Mouse (Mus musculus) right cerebral cortex, postnatal 4 days (tissue): Measurements from ENCODE around the gene Cnot1.

Experiments used
- DNase-seq: peaks from one replicate; pipeline ENCODE4 v3.0.0-alpha.2; 2022

The Cnot1 gene

DNA sequence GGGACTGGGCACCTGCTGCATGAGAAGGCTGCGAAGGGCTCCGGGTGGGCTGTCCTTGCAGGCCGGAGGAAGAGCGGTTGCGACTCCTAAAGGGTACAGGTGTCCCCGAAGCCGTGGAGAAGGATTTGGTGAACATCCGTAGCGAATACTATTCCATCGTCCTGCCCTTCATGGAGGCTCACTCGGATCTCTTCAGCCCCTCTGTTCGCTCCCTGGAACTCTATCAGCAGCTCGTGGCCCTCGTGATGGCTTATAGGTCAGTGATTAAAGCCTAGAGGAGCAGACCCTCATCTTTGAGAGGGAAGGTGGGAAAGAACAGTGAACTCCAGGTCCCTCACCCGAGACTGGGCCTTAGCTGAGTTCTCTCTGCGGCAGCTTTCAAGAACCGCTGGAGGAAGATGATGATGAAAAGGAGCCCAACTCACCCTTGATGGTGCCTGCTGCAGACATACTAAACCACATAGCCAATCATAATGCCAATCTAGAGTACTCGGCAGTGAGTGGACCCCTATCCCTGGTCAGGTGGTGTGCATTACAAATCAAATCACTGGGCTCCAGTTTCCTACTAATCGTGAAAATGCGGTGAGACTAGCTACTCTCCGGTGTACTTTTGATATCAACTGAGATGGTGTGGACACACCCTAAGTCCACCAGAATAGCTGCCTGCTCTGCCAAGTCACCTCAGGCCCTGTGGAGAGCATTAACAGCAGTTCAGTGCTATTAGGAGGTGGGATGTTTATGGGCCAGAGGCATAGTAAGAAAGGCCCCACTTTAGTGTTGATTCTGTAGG lies 90.5 kb downstream of the Cnot1 start:
- no peak for DNase-seq

DNA sequence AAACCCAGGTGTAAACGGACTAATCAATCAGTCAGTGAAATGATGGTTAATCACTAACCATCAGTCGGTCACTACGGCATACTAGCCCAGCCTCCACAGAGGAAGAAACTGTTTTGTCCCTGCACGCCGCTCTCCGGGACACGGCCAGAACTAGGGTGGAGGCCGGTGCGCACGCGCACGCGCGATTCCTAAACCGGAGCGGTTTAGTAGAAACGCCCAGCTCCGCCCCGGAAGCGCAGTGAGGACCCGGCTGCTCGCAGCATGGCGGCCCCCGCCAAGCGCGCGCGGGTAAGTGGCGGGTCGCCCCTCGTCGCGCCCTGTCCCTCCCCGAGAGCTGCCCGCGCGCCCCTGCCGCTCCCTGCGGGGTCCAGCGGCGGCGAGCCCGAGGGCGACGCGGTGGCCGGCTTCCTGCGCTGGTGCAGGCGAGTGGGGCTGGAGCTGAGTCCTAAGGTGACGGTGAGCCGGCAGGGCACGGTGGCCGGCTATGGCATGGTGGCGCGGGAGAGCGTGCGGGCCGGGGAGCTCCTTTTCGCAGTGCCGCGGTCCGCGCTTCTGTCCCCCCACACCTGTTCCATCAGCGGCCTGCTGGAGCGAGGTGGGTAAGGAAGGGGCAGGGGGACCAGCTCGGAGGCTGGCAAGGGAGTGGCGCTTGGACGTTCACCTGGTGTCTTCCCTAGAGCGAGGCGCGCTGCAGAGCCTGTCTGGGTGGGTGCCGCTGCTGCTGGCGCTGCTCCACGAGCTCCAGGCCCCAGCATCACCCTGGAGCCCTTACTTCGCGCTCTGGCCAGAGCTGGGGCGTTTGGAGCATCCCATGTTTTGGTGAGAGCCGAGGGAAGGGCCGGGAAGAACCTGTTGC lies 91.4 kb downstream of the Cnot1 start, which contains the start of gene Setd6:
TSS of gene Setd6 (plus strand) at position 206 of the 856 bp plus-strand sequence.
- DNase-seq, result peak; percentile 86

DNA sequence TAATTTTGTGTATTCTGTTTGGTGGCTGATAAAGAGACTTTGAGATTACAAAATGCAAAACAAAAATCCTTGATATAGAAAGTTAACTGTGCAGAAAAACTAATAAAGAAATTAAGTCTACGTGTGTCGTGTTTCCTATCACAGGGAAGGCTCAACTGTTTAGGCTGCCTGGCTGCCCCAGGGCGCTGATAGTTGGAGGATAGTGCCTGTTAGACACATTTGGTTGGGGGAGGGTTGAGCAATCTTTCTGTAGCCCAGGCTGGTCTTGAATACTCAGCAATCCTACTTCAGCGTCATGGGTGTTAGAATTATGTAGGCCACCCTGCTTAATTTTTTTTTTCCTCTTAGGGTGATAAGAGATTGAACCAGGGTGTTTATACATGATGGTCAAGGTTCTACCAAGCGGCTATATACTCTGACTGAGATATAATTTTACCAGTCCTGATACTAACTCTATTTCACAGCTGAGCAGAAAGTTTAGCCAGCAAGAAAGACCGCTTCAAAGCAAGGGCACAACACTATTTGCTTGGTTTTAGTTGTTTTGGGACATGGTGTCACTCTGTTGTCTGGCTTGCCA lies 92.3 kb downstream of the Cnot1 start:
- no peak for DNase-seq

DNA sequence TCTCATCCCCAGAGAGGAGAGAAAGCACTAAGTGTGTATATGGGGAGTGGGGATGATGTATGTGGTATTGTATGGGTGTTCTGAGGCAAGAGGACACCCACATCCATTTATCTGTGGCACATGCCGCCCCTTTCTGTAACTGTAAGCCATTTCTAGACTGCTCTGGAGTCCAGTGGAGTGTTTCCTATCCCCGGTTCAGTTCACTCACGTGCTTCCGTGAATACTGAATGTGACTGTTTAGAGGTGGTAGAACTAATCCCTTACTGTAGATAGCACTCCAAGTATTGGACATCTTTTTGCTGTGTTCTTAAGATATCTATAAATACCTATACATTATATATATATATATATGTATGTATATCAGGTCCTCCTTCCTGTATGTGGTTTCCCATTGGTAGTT lies 92.9 kb downstream of the Cnot1 start:
- no peak for DNase-seq

GRCm38 (mm10) chr8:95713100-95714010 lies 93.9 kb downstream of the Cnot1 start:
- peak; percentile 68 for DNase-seq

GRCm38 (mm10) chr8:95712395-95712794 lies 94.9 kb downstream of the Cnot1 start:
- DNase-seq, result no peak

DNA sequence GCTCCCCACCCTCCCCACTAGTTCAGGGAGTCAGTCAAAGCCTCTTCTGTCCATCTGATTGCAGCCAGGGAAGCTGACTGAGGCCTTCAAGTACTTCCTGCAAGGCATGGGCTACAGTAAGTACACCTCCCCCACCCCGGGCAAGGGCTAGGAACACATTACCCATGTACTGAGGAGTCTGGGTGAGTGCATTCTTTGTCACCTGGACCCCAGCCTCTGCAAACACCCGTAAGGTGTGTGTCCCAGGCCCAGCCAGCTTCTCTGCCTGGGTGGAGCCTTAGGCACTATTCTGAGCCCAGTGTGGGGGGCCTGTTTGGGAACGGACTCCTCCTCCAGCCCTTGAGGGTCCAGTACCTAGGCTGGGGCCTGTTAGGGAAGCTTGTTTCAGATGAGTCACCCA lies 96.2 kb downstream of the Cnot1 start:
- no peak for DNase-seq

- DNase-seq, result no peak
These were observed 97.7 kb downstream of the Cnot1 start for GRCm38 (mm10) chr8:95709579-95709978.

GRCm38 (mm10) chr8:95704538-95704937 lies 102.7 kb downstream of the Cnot1 start:
- no peak for DNase-seq

GRCm38 (mm10) chr8:95703461-95704260 lies 103.6 kb downstream of the Cnot1 start:
- peak; percentile 90 for DNase-seq

GRCm38 (mm10) chr8:95702480-95703446 lies 104.5 kb downstream of the Cnot1 start:
- DNase-seq, result peak; percentile 84

- no peak for DNase-seq
These were observed 105.5 kb downstream of the Cnot1 start for GRCm38 (mm10) chr8:95701809-95702208.

DNA sequence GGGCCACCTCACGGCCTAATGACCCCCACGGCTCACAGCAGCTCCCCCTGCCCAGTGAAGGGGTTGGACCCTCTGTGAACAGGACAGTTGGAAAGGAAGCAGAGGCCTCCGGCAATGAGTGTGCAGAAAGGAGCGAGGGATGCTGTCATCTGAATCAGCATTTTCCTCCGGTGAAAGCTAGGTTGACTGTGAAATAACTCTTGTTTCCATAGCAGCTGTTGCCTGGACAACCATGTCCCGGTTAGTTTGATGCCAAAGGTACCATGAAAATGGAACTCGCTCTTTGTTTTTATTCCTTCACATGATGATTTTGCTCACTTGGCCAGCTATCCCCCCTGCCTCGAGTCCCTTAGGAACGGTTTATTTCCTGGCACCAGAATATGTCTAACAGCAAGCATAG lies 107.0 kb downstream of the Cnot1 start:
- peak; percentile 62 for DNase-seq

GRCm38 (mm10) chr8:95698179-95698578 lies 109.1 kb downstream of the Cnot1 start:
- DNase-seq, result no peak

GRCm38 (mm10) chr8:95697128-95697527 lies 110.1 kb downstream of the Cnot1 start:
- DNase-seq, result peak; percentile 96

GRCm38 (mm10) chr8:95696661-95697060 lies 110.6 kb downstream of the Cnot1 start:
- no peak for DNase-seq

DNA sequence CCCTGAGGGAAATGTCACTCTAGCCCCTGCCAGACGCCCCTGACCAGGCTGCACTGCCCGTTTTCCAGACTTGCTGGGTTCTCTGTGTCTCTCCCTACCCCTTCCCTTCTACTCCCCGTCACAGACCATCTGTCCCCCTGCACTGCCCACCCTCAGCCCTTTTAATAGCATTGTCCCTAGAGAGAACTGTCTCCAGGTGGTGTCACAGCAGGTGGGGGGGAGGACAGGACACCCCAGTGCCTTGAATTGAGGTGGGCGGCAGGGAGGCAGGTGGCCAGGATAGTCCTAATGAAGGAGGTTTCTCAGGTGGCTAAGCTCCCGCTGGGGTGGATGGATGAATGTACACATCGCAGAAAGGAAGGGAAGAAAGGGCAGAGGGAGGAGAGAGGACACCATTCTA lies 112.6 kb downstream of the Cnot1 start:
- no peak for DNase-seq

DNA sequence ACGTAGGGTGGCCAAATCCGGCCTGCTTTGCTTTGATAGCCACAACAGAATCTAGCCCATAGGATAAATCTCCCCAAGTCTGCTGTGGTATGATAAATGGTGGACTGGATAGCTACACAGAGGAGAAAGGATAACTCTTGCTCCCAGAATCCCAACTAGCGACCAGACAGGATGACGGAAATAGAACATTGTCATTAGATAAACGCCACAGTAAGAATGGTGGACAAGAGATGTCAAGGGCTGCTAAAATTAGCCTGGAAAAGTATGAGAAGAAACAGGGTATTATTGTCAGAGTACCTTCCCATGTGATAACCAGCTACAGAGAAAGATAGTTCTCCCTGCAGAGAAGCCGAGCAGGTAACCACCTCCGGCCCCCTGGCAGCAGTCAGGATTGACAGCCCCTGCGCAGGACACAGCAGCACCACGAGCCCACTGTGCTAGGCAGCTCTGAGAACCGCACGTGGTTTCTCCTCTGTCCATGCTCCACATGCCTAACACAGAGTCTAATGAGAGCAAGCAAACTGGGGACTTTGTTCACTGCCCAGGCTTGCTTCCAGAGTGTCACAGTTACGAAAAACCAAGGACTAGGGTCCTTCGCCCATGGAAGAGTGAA lies 116.2 kb downstream of the Cnot1 start:
- DNase-seq, result no peak

GRCm38 (mm10) chr8:95688073-95688672 lies 119.1 kb downstream of the Cnot1 start:
- peak; percentile 68 for DNase-seq
